Mouse (Mus musculus) right cerebral cortex, adult 18-20 months (tissue): ENCODE results near the gene Adgb.

Experiments used
- DNase-seq: peaks from one replicate; pipeline ENCODE4 v3.0.0; 2022; ENCODE audit warnings: mixed read lengths

Gene Adgb

GRCm38 (mm10) chr10:10343930-10344329, 128.2 kb downstream of the Adgb start:
- no peak for DNase-seq

GRCm38 (mm10) chr10:10325560-10325959, 146.6 kb downstream of the Adgb start:
- peak; percentile 48 for DNase-seq

- peak; percentile 58 for DNase-seq
Measured at GRCm38 (mm10) chr10:10322961-10323360, 149.2 kb downstream of the Adgb start.

- DNase-seq: peak; percentile 87
Measured at GRCm38 (mm10) chr10:10321119-10321781, 150.9 kb downstream of the Adgb start.

GRCm38 (mm10) chr10:10320364-10321083, 151.6 kb downstream of the Adgb start:
- peak; percentile 25 for DNase-seq

- DNase-seq: no peak
Measured at GRCm38 (mm10) chr10:10318086-10318485, 154.0 kb downstream of the Adgb start.

GRCm38 (mm10) chr10:10315631-10316030, 156.5 kb downstream of the Adgb start:
- DNase-seq: no peak

GRCm38 (mm10) chr10:10314521-10314920, 157.6 kb downstream of the Adgb start:
- DNase-seq: no peak

GRCm38 (mm10) chr10:10309877-10310426, 162.2 kb downstream of the Adgb start:
- DNase-seq: no peak

- DNase-seq: no peak
Measured at GRCm38 (mm10) chr10:10309056-10309455, 163.1 kb downstream of the Adgb start.

GRCm38 (mm10) chr10:10307384-10307783, 164.7 kb downstream of the Adgb start:
- DNase-seq: no peak

- DNase-seq: no peak
Measured at GRCm38 (mm10) chr10:10304370-10304769, 167.8 kb downstream of the Adgb start.

GRCm38 (mm10) chr10:10301692-10302091, 170.4 kb downstream of the Adgb start:
- DNase-seq: no peak

- DNase-seq: no peak
Measured at GRCm38 (mm10) chr10:10300915-10301439, 171.1 kb downstream of the Adgb start.

- DNase-seq: no peak
Measured at GRCm38 (mm10) chr10:10299987-10300386, 172.1 kb downstream of the Adgb start.

GRCm38 (mm10) chr10:10287221-10287867, 184.8 kb downstream of the Adgb start:
- no peak for DNase-seq
